Mouse (Mus musculus): Measurements from ENCODE around the gene Msl1.

Gene Msl1

GRCm38 (mm10) chr11:98776843-98777590, 18.3 kb upstream of the Msl1 start:
- no peak for DNase-seq (ENCODE audit: low spot score)

GRCm38 (mm10) chr11:98777888-98778287, 17.4 kb upstream of the Msl1 start:
- no peak for DNase-seq (ENCODE audit: low spot score)

GRCm38 (mm10) chr11:98781851-98782512, 13.3 kb upstream of the Msl1 start:
- peak; percentile 78 for DNase-seq (ENCODE audit: low spot score)

GRCm38 (mm10) chr11:98782651-98783235, 12.6 kb upstream of the Msl1 start:
- DNase-seq (ENCODE audit: low spot score): no peak

- peak; percentile 98 for DNase-seq (ENCODE audit: low spot score)
Measured at GRCm38 (mm10) chr11:98783236-98783696, 12.1 kb upstream of the Msl1 start.

GRCm38 (mm10) chr11:98784139-98784538, 11.2 kb upstream of the Msl1 start:
- no peak for DNase-seq (ENCODE audit: low spot score)

- DNase-seq (ENCODE audit: low spot score): no peak
Measured at GRCm38 (mm10) chr11:98785214-98785613, 10.1 kb upstream of the Msl1 start.

- peak; percentile 88 for DNase-seq (ENCODE audit: low spot score)
Measured at GRCm38 (mm10) chr11:98785772-98786281, 9.5 kb upstream of the Msl1 start.

- peak; percentile 98 for DNase-seq (ENCODE audit: low spot score)
Measured at GRCm38 (mm10) chr11:98786359-98787214, 8.7 kb upstream of the Msl1 start.

- DNase-seq (ENCODE audit: low spot score): no peak
Measured at GRCm38 (mm10) chr11:98787229-98787628, 8.1 kb upstream of the Msl1 start.

GRCm38 (mm10) chr11:98787691-98788090, 7.6 kb upstream of the Msl1 start:
- no peak for DNase-seq (ENCODE audit: low spot score)

- no peak for DNase-seq (ENCODE audit: low spot score)
Measured at GRCm38 (mm10) chr11:98788139-98788538, 7.2 kb upstream of the Msl1 start.

GRCm38 (mm10) chr11:98788550-98789218, 6.6 kb upstream of the Msl1 start:
- DNase-seq (ENCODE audit: low spot score): peak; percentile 89

GRCm38 (mm10) chr11:98789219-98789807, 6.0 kb upstream of the Msl1 start:
- no peak for DNase-seq (ENCODE audit: low spot score)

- no peak for DNase-seq (ENCODE audit: low spot score)
Measured at GRCm38 (mm10) chr11:98789824-98790223, 5.5 kb upstream of the Msl1 start.

GRCm38 (mm10) chr11:98790631-98791205, 4.6 kb upstream of the Msl1 start:
- DNase-seq (ENCODE audit: low spot score): no peak

GRCm38 (mm10) chr11:98791448-98791847, 3.9 kb upstream of the Msl1 start:
- no peak for DNase-seq (ENCODE audit: low spot score)

GRCm38 (mm10) chr11:98792081-98792480, 3.2 kb upstream of the Msl1 start:
- no peak for DNase-seq (ENCODE audit: low spot score)

- peak; percentile 74 for DNase-seq (ENCODE audit: low spot score)
Measured at GRCm38 (mm10) chr11:98794469-98795014, 774 bp upstream of the Msl1 start.

All from layer of hippocampus, adult 11-12 months (tissue).